Mouse (Mus musculus) heart, adult 18-20 months (tissue): Measurements from ENCODE around the gene Rock2. TPM values are rescaled to one million over a fixed set of nuclear protein-coding genes. Genes with fewer than 3 reads are reported as not detected.
A peak's percentile ranks its signal among the peaks of the same experiment; 100 is the strongest.

Experiments used
- DNase-seq, 2 experiments: peaks; one replicate each; pipeline ENCODE4 v3.0.0; 2021 to 2022; ENCODE audit warnings: mixed read lengths in 1 of 2
- total RNA-seq, 2 experiments: library from RNA; stranded (reverse); gene quantifications; 2 replicates each; pipeline ENCODE4 v1.2.3; 2021

Gene Rock2
- total RNA-seq, 2 experiments from 2014 or later = 78.3 to 79.9 TPM

GRCm38 (mm10) chr12:16898790-16899189, 4.1 kb downstream of the Rock2 start:
- peak in 1 of 2 experiments; percentile 38 for DNase-seq

- DNase-seq = no peak
These were observed 6.0 kb downstream of the Rock2 start for GRCm38 (mm10) chr12:16900625-16901222.

GRCm38 (mm10) chr12:16903949-16904635, 9.4 kb downstream of the Rock2 start:
- no peak for DNase-seq

DNA sequence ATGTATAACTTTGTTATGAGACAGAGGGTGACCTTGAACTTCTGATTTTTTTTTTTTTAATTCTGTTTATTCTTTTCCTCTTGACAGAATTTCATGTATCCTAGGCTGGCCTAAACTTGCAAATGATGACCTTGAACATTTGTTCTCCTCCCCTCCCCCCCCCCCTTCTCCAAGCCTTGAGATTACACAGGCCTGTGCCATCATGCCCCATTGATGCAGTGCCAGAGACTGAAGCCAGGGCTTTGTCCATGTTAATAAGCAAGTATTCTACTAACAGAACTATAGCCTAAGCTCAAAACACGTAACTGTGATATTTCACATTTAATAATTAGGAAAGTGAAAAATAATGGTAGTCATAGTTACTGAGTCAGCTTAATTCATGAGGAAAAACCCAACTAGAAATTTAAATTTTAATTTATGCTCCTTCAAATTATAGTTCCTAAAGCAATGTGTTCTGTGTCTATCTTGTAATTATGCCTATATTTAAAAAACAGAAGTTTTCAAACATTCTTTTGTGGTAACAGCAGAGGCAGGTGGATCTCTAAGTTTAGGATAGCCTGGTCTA, 12.7 kb downstream of the Rock2 start:
- peak in 1 of 2 experiments; percentile 35 for DNase-seq

DNA sequence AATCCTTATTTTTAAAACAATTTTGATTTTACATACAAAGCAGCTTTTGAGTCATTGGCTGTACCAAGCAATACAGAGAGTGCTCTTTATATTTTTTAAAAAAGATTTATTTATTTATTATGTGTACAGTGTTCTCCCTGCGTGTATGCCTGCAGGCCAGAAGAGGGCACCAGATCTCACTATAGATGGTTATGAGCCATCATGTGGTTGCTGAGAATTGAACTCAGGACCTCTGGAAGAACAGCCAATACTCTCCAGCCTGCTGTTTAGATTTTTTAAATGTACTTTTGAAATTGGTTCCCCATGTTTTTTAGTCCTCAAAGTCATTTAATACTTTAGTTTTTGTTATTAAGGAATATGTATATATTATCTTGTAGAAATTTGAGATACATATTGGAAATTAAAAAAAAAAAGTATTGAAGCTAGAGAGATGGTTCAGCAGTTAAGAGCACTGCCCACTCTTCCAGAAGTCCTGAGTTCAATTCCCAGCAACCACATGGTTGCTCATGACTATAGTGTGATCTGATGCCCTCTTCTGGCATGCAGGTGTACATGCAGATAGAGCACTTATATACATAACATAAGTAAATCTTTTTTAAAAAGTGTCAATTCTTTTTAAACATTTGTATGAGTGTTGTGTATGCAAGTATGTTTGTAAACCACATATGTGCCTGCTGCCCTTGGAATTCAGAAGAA, 13.4 kb downstream of the Rock2 start:
- DNase-seq = no peak

- DNase-seq = no peak
These were observed 16.8 kb downstream of the Rock2 start for GRCm38 (mm10) chr12:16911524-16911923.

- no peak for DNase-seq
These were observed 17.9 kb downstream of the Rock2 start for GRCm38 (mm10) chr12:16912600-16912999.

GRCm38 (mm10) chr12:16920186-16920860, 25.6 kb downstream of the Rock2 start:
- DNase-seq = no peak

DNA sequence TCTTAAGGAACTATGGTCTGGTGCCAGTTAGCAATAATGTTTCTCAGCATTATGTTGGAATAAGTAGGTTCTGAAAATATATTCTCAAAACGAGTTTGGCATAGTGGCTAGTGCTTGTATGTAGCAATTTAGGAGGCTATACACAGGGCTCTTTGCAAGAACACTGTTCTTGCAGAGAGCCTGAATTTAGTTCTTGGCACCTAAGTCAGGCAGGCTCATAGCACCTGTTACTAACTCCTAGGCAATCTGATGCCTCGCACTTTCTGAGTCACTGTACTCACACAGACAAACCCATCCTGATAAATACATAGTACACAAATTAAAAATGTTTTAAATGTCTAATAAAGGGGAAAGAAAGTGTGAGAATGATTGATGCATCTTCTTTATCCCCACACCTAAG, 33.2 kb downstream of the Rock2 start:
- no peak for DNase-seq

GRCm38 (mm10) chr12:16934423-16934822, 39.7 kb downstream of the Rock2 start:
- no peak for DNase-seq

DNA sequence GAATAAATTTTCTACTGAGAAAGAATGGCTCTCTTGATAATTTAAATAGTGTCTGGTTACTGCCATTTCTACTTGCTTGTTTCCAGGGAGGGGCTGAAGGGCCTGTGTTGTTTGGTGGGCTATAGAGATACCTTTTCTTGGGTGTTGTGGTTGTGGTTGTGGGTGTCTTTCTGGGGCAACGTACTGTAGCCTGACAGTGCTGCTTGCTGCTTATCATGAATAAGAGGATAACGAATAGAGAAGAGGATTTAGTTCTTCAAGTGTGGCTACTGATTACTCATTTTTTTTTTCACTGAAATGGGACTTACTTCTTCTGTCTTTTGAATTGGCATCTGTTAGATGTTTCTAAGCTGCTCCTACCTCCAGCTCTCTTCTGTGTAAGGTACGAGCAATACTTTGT, 47.3 kb downstream of the Rock2 start:
- DNase-seq = no peak

DNA sequence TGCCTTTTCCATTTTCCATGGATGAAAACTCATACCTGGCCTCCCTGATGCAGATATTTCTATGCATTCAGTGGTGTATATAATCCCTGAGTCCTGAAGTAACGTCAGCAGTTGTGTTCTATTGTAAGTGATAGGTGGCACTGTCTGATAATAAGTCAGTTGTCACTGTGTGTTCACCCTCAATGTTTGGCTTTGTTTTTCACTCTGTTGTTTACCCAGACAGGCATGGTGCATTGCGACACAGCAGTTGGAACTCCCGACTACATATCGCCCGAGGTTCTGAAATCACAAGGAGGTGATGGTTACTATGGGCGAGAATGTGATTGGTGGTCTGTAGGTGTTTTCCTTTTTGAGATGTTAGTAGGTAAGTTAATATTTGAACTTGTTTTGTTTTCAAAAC, 53.5 kb downstream of the Rock2 start:
- no peak for DNase-seq

DNA sequence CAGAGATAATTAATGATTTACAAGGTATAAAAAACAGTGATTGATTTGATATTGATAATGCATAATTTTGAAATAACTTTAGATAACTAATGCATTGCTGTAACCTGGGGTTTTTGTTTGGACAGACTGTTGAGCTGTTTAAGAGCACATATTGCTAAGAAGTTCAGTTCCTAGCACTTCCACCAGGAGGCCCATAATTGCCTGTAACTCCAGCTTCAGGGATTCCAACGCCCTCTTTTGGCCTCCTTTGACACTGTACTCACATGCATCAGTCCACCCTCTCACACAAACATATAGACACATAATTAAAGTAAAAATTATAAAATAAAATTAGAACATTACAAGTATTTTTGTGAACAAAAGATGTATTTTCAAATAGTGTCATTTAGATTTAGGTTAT, 64.2 kb downstream of the Rock2 start:
- no peak for DNase-seq

- DNase-seq = no peak
These were observed 68.7 kb downstream of the Rock2 start for GRCm38 (mm10) chr12:16963354-16963753.

DNA sequence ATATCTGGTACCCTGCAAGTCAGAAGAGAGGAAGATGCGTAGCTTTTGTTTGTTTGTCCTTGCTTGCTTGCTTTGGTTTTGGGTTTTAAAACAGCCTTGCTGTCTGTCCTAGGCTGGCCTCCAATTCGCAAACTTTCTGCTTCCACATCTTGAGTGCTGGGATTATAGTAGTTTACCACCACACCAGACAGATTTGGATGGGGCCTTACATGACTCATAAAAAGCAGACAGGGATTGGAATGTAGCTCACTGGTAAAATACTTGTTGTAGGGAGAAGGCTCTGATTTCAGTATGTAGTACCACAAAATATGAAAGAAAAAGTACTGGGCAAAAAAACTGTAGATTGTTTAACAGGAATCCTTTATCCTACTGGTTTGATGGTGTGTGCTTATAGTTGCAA, 72.1 kb downstream of the Rock2 start:
- no peak for DNase-seq

- no peak for DNase-seq
These were observed 82.4 kb downstream of the Rock2 start for GRCm38 (mm10) chr12:16977120-16977519.

GRCm38 (mm10) chr12:16985778-16986177, 91.1 kb downstream of the Rock2 start:
- DNase-seq = no peak

DNA sequence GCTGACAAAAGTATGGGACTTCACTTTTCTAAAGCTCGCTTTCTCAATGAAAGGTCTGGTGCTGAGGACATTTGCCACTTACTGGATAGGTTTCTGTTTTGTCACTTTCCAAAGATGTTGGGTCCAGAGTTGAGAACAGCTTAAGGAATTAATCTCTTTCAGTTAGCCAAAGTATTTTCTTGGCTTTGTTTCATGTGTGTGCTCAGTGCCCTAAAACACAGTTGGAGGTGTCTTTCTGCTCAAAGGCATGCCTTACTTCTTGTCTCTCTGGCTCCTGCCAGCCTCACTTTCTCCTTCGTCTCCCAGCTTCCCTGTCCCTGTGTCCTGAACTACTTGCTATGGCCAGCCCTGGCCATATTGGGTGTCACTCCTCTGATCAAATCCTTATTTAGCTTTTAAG, 96.7 kb downstream of the Rock2 start:
- DNase-seq = no peak

DNA sequence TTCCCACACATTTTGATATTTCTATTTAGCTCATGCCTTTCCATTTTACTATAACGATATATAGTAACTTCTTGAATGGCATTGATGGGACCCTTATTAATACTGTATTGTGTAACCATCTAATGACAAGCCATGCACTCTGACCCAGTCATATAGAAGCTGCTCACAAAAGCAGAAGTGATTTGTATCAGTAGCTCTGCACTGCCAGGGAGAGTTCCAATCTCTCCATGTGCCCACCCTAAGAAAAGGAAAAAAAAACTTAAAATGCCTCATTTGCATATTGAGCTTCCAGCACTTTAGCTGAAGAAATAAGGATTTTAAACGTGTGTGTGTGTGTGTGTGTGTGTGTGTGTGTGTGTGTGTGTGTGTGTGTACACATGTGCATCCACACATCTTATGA, 97.7 kb downstream of the Rock2 start:
- no peak for DNase-seq

DNA sequence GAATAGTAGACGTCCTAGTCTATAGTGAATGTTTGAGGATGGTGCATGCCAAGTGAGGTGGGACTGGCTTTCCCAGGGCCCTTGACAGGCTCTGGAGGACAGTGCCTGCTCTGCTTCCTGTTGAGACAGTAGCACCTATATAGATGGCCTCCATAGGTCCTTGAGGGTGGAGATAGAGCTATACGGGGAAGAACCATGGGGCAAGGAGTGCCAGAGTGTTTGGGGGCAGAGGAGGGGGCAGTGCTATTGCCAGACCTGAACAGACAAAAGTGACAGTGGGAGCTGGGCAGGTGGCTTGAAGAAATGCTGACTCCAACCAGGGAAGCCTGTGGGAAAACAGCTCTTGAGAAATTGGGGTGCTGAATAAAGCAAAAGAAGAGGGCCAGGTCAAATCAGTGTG, 99.6 kb downstream of the Rock2 start:
- DNase-seq = no peak

- DNase-seq = no peak
These were observed 101.6 kb downstream of the Rock2 start for GRCm38 (mm10) chr12:16996281-16996680.

- no peak for DNase-seq
These were observed 102.3 kb downstream of the Rock2 start for GRCm38 (mm10) chr12:16996886-16997462.
